Mouse (Mus musculus) embryonic facial prominence, embryonic 11.5 days (tissue): ENCODE data around the gene Hsd17b14. TPM values are rescaled to one million over a fixed set of nuclear protein-coding genes. Genes with fewer than 3 reads are reported as not detected.
A peak's percentile ranks its signal among the peaks of the same experiment; 100 is the strongest.
"Not testable (repeated sequence)": the region's sequence is repeated elsewhere in the genome, so short reads cannot be mapped to it uniquely, and the experiment has no call there.

Source experiments
- ATAC-seq: fragments of 200-750 bp; cut with Nextera tagmentation; replicated peaks from 2 replicates; pipeline ENCODE4 v1.8.0; 2017; ENCODE audit warnings: low read depth; ENCODE audit not compliant: insufficient number of reproducible peaks, low FRiP score, low TSS enrichment
- DNase-seq: peaks from one replicate; pipeline ENCODE4 v3.0.0-alpha.2; 2015; ENCODE audit warnings: low spot score
- H3K27ac ChIP-seq: fragments of 300-500 bp; sonication (generic); replicated peaks from 2 replicates; pipeline ENCODE4 v1.5.1; 2014; ENCODE audit warnings: mild to moderate bottlenecking, low read depth, low read length, control low read depth
- H3K27me3 ChIP-seq: fragments of 300-500 bp; sonication (generic); 2 replicates; pipeline ENCODE4 v1.6.1; 2014; ENCODE audit warnings: mild to moderate bottlenecking, low read length, moderate library complexity, mixed read lengths; ENCODE audit not compliant: control insufficient read depth, insufficient read depth
- H3K36me3 ChIP-seq: fragments of 300-500 bp; sonication (generic); replicated peaks from 2 replicates; pipeline ENCODE4 v1.6.1; 2014; ENCODE audit warnings: low read depth, mild to moderate bottlenecking, low read length, moderate library complexity, mixed read lengths; ENCODE audit not compliant: control insufficient read depth, insufficient read depth
- H3K4me1 ChIP-seq: fragments of 300-500 bp; sonication (generic); 2 replicates; pipeline ENCODE4 v1.6.1; 2014; ENCODE audit warnings: low read length, mixed read lengths; ENCODE audit not compliant: control insufficient read depth, insufficient read depth
- H3K4me2 ChIP-seq: fragments of 300-500 bp; sonication (generic); 2 replicates; pipeline ENCODE4 v1.6.1; 2014; ENCODE audit warnings: low read depth, mild to moderate bottlenecking, control low read depth, low read length, moderate library complexity
- H3K4me3 ChIP-seq: fragments of 300-500 bp; sonication (generic); 2 replicates; pipeline ENCODE4 v1.5.1; 2014; ENCODE audit warnings: low read depth, low read length, control low read depth
- H3K9ac ChIP-seq: fragments of 300-500 bp; sonication (generic); replicated peaks from 2 replicates; pipeline ENCODE4 v1.6.1; 2014; ENCODE audit warnings: mild to moderate bottlenecking, control low read depth, low read length
- H3K9me3 ChIP-seq: fragments of 300-500 bp; sonication (generic); replicated peaks from 2 replicates; pipeline ENCODE4 v1.6.1; 2016; ENCODE audit warnings: mild to moderate bottlenecking, low read length, inconsistent platforms, mixed read lengths; ENCODE audit not compliant: control insufficient read depth
- WGBS: fragments of 180-500 bp; shearing (Covaris S2); extraction: QIAGEN DNeasy Blood & Tissue Kit; methylation state at CpG from one replicate; pipeline ENCODE4 v1.1.7; 2014; 5-methylcytosine and 5-hydroxymethylcytosine counted together
- polyA plus RNA-seq: library from polyadenylated mRNA; unstranded; fragments of >200 nt; fragmentation: Nextera tagmentation; extraction: Ambion mirVana; gene quantifications from 2 replicates; pipeline ENCODE4 v1.2.1, GENCODE M21; 2014

Hsd17b14 gene
- 0.53 and 0.68 TPM in 2 replicates for polyA plus RNA-seq

DNA sequence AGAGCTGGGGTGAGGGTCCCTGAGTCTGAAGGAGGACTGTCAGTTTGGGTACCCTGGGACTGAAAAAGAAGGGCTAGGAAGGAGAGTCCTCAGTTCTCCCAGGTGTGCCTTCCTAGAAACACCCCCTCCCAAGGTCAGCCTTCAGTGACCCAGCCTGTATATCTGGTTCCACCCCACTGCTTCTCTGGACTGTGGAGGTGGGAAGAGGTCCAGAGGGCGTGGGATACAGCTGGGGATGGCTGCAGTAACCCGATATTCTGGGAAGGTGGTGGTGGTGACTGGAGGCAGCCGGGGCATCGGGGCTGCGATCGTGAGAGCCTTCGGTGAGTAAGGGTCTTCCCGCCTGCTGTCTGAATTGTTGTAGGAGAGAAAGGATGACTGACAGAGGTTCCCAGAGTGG is at the start of gene Hsd17b14:
Hsd17b14 (plus strand) TSS at position 150 of the 400 bp plus-strand sequence.
- no peak within 1 kb of the TSS for H3K4me2 ChIP-seq
- 22% methylated on average over 8 of the region's 8 CpGs for WGBS
- no peak within 1 kb of the TSS for H3K9ac ChIP-seq
- H3K4me1 ChIP-seq, result no peaks in the 10 kb centered on the region; the same call in 1 of the 2 replicates
- DNase-seq (no peak), ATAC-seq (no peak)
- H3K27me3 ChIP-seq, result no peaks in the 10 kb centered on the region
- H3K36me3 ChIP-seq, result no peaks in the 10 kb centered on the region
- no peak within 1 kb of the TSS for H3K27ac ChIP-seq
- H3K4me3 ChIP-seq, result no peak within 1 kb of the TSS
- H3K9me3 ChIP-seq, result no peaks in the 10 kb centered on the region

DNA sequence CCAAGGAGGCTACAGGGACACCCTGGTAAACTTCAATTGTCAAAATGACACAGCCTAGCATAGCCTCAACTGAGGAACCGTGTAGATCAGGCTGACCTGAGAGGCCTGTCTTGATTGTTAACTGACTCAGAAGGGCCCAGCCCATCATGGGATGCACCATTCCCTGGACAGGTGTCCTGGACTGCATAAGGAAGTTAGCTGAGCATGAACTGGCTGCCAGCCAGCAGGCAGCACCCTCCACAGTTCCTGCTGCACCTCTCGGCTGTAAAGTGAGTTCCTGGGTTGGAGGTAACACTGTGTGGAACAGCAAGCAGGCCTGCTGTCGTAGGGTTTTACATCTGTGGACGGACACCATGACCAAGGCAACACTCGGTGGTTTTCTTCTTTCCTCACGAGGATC is 47.1 kb upstream of the Hsd17b14 start:
- no peak overlapping the region for H3K4me3 ChIP-seq
- no peak overlapping the region for H3K4me2 ChIP-seq
- WGBS, result 90% methylated on average over 6 of the region's 6 CpGs
- ATAC-seq (no peak), DNase-seq (no peak)
- no peaks in the 10 kb centered on the region for H3K9me3 ChIP-seq
- peaks cover 4% of the 10 kb centered on the region for H3K4me1 ChIP-seq
- no peaks in the 10 kb centered on the region for H3K36me3 ChIP-seq
- H3K27ac ChIP-seq, result no peak overlapping the region
- H3K9ac ChIP-seq, result no peak overlapping the region
- H3K27me3 ChIP-seq, result no peaks in the 10 kb centered on the region

DNA sequence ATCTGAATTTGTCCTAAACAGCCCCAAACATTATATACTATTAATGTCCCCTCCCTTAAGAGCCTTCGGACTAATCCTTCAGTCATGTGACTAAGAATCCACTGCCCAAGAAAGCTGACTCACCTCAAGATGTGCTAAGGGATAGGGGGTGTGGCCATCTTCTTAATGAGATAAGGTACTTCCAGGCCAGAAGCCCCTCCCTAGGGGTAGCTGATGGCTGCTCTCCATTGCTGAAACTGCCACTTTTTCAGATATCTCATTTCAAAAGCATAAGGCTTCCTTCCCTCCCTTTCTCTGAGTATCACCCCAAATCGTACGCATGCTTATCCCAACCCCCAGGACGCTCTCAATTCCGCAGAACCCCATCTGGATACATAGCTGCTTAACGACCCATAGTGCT is 46.1 kb upstream of the Hsd17b14 start:
- Histone ChIP-seq H3K9ac (no peak overlapping the region), H3K36me3 (no peaks in the 10 kb centered on the region), H3K27me3 (no peaks in the 10 kb centered on the region), H3K4me2 (no peak overlapping the region), H3K9me3 (no peaks in the 10 kb centered on the region), H3K27ac (no peak overlapping the region), H3K4me1 (peaks cover 4% of the 10 kb centered on the region), H3K4me3 (no peak overlapping the region)
- ATAC-seq, result no peak
- DNase-seq, result no peak
- 91% methylated on average over 6 of the region's 6 CpGs for WGBS

DNA sequence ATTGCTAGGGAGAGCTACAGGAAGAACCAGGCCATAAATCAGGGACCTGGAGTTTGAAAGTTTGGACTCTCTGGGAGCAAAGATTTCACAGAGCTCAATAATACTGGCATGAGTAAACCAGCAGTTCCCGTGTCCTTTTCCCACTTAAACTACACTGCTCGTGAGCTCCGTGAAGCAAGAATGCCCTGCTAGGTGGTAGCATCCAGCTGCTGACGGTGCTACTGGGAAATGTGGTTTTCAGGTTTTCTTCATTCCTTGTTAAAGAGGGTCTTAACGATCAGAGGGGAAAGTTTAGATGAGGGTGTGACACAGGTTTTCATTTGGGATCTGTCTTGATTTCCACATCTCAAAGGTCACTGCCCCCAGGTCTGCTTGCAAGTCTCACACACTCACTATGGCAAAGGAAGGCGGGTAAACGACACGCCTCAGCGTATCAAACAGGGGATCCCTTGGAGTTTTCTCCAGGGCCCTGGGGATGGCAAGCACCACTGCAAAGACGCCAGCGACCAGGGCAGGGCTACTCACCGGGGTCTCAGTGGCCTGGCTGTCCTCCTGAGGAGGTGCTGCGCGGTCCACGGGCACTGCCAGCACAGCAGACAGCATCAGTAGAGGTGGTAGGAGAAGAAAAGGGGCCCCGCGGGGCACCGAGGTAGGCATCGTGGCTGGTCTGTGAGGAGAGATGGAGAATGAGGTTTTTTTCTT is 45.4 kb upstream of the Hsd17b14 start:
- no peak overlapping the region for H3K27ac ChIP-seq
- ATAC-seq, result 0 out of 2 replicates have a peak, but pooled peaks have one; percentile 4

DNA sequence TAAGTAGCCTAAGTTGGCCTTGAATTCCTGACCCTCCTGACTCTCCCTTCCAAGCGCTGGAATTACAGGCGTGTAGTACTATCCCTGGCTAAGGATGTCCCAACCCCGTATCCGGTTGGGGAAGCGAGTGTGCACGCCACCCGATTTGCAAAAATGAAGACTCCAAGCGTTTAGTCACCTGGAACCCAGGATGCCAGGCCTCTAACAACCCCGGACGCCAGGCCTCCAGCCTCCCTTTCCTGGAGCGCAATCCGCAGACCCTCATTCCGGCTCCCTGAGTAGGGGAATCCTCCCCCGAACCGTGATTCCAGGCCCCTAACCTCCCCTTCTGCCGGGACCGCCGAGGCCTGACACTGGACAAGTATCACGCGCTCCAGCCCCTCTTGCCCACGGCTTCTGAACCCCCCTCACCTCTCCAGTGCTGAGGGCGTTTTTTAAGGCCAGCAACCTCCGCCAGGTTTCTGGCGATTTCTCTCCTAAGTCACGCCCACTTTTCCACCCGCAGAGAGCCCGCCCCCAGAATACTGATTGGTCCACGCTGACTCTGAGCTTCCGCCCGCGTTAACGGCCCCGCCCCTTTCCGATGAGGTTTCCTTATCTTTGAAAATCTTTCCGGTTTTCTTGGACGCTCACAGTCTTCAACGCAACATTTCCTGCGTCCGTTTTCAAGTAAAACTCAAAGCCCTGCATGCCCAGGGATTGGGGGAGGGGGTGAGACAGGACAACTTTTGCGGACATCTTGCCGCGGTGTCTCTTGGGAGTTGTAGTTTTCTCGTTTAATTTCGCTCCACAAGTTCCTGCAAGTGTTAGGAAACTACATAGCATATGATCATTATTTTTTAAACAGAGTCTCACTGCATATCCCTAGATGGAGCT is 44.5 kb upstream of the Hsd17b14 start, which contains the start of gene Nucb1:
Nucb1 (minus strand) TSS at position 495 of the 876 bp plus-strand sequence.
- no peaks in the 10 kb centered on the region for H3K9me3 ChIP-seq
- H3K27me3 ChIP-seq, result no peaks in the 10 kb centered on the region
- H3K4me1 ChIP-seq, result peaks cover 4% of the 10 kb centered on the region
- peak within 1 kb of the TSS; percentile 81 for H3K4me2 ChIP-seq
- ATAC-seq, result peak; percentile 82
- under 1% methylated on average over 44 of the region's 44 CpGs for WGBS
- peak within 1 kb of the TSS; percentile 45 for H3K27ac ChIP-seq
- peak within 1 kb of the TSS; percentile 46 for H3K4me3 ChIP-seq
- peak within 1 kb of the TSS; percentile 53 for H3K9ac ChIP-seq
- DNase-seq, result peak; percentile 97
- H3K36me3 ChIP-seq, result no peaks in the 10 kb centered on the region

More for the DNA sequence above, 45.4 kb upstream of the Hsd17b14 start:
- peak overlapping the region; percentile 53 for H3K9ac ChIP-seq
- H3K36me3 ChIP-seq, result no peaks in the 10 kb centered on the region
- peak overlapping the region; percentile 46 for H3K4me3 ChIP-seq
- DNase-seq, result no peak
- H3K4me1 ChIP-seq, result peaks cover 4% of the 10 kb centered on the region
- H3K9me3 ChIP-seq, result no peaks in the 10 kb centered on the region
- peak overlapping the region; percentile 81 for H3K4me2 ChIP-seq
- 39% methylated on average over 19 of the region's 19 CpGs for WGBS
- no peaks in the 10 kb centered on the region for H3K27me3 ChIP-seq

DNA sequence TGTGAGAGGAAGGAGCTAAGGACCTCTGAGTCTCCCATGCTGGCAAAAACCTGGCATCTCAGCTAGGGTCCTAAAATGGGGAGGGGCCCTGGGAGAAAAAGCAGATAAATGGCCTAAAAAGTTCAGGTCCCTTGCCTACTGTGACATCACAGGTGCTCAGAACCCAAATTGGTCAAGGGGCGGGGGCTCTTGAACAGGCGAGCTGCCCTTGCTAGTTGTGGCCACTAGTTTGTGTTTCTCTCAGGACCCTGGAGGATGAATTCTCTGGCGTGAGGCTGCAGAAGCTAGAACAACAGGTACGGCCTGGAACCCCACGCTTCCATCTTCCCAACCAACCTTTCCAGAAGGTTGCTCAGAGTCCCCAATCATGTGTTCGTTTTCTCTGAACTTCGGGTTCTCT is 40.3 kb upstream of the Hsd17b14 start:
- H3K9ac ChIP-seq, result no peak overlapping the region
- no peak overlapping the region for H3K4me2 ChIP-seq
- no peak for DNase-seq
- H3K36me3 ChIP-seq, result no peaks in the 10 kb centered on the region
- no peaks in the 10 kb centered on the region for H3K9me3 ChIP-seq
- WGBS, result 82% methylated on average over 7 of the region's 7 CpGs
- no peak overlapping the region for H3K27ac ChIP-seq
- H3K27me3 ChIP-seq, result no peaks in the 10 kb centered on the region
- H3K4me1 ChIP-seq, result peaks cover 4% of the 10 kb centered on the region
- ATAC-seq, result no peak
- H3K4me3 ChIP-seq, result no peak overlapping the region

DNA sequence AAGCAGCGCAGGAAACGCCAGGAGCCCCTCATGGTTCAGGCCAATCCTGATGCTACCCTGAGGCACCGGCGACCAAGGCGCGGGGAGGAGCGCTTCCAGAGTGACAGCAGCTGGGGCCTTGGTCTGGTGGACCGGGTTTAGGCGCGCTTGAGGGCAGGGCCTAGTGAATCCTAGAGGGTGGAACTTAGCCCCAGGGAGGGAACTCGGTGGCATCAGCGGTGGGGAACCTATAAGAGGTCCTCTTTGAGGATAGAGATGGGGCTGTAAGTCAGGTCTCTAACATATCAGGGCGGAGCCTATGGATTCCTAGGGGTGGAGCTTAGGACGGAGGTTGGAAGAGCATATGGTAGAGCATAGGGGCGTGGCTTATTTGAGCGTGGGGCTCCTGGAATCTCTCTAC is 39.3 kb upstream of the Hsd17b14 start:
- ATAC-seq (peak; percentile 27; the same call in 1 of the 2 replicates), DNase-seq (peak; percentile 51)
- Histone ChIP-seq H3K4me2 (no peak overlapping the region), H3K36me3 (no peaks in the 10 kb centered on the region), H3K27ac (no peak overlapping the region), H3K4me3 (no peak overlapping the region), H3K27me3 (no peaks in the 10 kb centered on the region), H3K9ac (peak overlapping the region; percentile 23; the same call in 1 of the 2 replicates), H3K9me3 (no peaks in the 10 kb centered on the region), H3K4me1 (peaks cover 2% of the 10 kb centered on the region)
- WGBS, result 16% methylated on average over 16 of the region's 16 CpGs

DNA sequence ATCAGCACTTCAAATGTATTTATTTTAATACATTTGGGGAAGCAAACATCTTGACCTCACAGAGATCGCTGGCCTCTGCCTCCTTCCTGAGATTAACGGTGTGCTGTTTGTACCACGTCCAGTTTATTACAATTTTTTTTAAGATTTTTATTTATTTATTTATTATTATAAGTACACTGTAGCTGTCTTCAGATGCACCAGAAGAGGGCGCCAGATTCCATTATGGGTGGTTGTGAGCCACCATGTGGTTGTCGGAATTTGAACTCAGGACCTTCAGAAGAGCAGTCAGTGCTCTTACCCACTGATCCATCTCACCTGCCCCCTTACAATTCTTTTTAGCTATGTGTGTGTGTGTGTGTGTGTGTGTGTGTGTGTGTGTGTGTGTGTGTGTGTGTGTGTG is 37.8 kb upstream of the Hsd17b14 start:
- H3K4me2 ChIP-seq, H3K9ac ChIP-seq, H3K4me1 ChIP-seq, H3K9me3 ChIP-seq, H3K36me3 ChIP-seq, H3K4me3 ChIP-seq, H3K27me3 ChIP-seq, ATAC-seq, H3K27ac ChIP-seq, DNase-seq: not testable (repeated sequence)
- 71% methylated on average over 5 of the region's 5 CpGs for WGBS
